ENCODE assay signal across 17 mouse cellular contexts in genomic region chr3:101360832-101361231, GRCm38 (mm10).
"Had no signal": no experiment of that assay in that cellular context is flagged by ENCODE, and none has a peak within 500 bp of the region (broad histone marks: within the 10 kb centered on the region; RNA-seq: fewer than 3 reads in every experiment).

No protein-coding gene starts in this region.

- DNase-seq: lung, adult 18-20 months; lung, embryonic 14.5 days; lung, postnatal 10 days; lung, postnatal 4 days; midbrain, embryonic 14.5 days; right cerebral cortex, postnatal 25 days; thymus, adult 2 months; thymus, postnatal 25 days; thymus, postnatal 4 days had no signal

- H3K4me3 ChIP-seq: midbrain, embryonic 10.5 days; midbrain, embryonic 12.5 days; myocyte; neural tube, embryonic 13.5 days; neural tube, embryonic 15.5 days; stomach, embryonic 15.5 days had no signal

- H3K27ac ChIP-seq: liver, embryonic 14.5 days; midbrain, embryonic 10.5 days; midbrain, embryonic 12.5 days; neural tube, embryonic 13.5 days; neural tube, embryonic 15.5 days; stomach, embryonic 15.5 days; stomach, postnatal 0 days had no signal
